Mouse (Mus musculus): ENCODE measurements around the gene Phf20.

The Phf20 gene

DNA sequence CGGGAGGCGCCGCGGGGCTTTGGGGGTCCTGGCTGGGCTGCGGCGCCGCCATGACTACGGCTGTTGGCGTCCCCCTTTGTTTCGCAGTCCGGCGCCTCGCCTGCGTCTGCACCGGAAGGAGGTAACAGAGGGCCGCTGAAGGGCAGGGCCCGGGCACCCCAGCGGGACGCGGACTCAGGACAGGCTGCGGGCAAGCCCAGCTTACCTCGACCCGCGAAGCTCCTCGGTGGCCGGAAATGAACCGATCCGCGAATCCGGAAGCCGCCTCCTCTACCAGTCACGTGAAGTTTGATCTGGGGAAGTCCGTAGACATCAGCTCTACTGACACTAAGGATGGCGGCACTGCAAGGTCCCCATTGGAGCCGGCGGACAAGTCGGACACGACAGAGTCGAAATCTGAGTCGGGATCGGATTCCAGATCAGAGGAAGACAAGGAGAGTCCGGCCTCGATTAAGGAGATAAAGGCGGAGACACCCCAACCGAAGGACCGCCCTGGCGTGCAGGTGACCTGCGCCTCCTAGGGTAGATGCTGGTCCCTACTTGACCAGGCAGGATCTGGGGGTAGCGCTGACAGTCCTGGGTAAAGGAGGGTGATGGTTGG, 116.1 kb downstream of the Phf20 start, which contains the start of the genes Cnbd2 and Scand1:
Gene Cnbd2 (plus strand): TSS at position 3 of the 601 bp plus-strand sequence.
Gene Scand1 (minus strand): TSS at position 408 of the 601 bp plus-strand sequence.
- DNase-seq (ENCODE audit: low read depth, low spot score) = peak; percentile 76

DNA sequence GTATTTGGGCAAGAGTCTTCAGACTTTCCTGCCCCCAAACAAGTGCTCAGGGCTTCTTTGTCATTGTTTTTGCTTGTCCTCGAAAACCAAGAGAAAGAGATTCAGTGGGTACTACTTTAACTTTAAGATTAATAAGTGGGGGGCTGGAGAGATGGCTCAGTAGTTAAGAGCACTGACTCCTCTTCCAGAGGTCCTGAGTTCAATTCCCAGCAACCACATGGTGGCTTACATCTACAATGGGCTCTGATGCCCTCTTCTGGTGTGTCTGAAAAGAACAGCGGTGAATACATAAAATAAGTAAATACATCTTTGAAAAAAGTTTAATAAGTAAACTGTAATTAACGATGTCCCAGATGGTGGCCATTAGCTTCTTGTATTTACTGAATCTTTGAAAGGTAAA, 116.9 kb downstream of the Phf20 start:
- no peak for DNase-seq (ENCODE audit: low read depth, low spot score)

DNA sequence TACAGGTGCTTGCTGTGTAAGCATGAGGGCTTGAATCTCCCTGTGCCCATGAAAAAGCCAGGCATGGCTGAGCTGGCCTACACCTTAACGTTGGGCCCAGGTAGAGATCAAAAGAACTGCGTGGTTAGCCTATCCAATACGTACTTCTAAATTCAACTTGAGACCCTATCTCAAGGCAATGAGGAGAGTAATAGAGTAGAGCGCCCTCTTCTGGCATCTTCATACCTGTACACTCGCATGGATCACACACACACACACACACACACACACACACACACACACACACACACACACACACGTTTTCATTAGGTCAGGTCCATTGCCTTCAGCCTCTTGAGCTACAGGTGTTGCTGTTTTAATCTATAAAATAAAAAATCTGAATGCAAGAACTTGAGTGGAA, 118.5 kb downstream of the Phf20 start:
- DNase-seq (ENCODE audit: low read depth, low spot score) = no peak

DNA sequence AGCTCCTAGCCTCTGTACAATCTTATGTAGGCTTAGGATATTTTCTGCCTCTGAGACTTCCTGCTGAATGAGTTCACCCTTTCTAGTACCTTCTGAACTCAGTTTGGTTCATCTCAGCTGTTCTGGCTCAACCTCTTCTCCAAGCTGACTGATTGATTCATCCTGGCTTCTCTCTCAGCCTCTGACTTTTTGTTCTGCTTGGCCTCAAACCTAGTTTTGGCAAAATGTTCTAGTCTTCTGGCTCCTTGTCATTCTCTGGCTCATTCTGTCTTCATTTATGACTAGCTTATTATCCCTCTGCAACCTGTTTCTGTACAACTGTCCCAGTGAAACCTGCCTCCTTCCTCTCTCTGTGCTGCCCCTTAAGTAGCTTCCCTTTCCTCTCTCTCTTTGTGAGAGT, 122.2 kb downstream of the Phf20 start:
- no peak for DNase-seq (ENCODE audit: low read depth, low spot score)

DNA sequence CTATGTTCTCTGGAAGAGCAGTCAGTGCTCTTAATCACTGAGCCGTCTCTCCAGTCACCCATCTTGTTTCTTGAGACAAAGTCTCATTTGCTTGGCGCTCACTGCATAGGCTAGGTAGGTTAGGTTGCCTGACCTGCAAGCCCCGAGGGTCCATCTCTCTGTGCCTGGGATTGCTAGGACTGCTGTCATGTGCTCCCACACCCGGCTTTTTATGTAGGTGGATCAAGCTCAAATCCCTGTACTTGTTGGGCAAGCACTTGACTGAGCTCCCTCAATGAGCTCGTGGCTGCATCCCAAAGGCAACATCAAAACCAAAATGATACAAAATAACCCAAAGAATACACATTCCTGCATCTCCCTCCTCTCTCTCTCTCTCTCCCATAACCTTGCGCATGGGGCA, 125.3 kb downstream of the Phf20 start:
- DNase-seq (ENCODE audit: low read depth, low spot score) = no peak

DNA sequence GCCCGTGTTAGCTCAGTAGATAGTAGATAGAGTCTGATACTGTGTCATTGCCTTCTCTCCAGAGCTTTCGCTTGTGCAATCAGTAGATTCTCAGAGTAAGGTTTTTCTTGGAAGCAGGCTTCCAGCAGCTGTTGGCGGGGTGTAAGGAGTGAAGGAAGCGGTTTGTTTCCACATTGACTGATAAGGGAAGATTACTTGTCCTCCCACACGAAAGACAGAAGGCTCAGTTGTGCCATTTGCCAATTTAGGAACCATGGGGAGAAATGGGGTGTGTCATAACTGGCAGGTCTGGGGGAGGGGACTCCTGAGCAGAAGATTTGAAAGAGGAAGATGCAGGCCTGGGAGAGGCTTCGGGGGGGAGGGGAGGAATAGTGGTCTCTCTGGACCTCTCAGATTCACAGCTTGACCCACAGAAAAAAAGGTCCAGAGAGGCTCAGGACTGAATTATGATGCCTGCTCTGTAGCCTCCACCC, 127.9 kb downstream of the Phf20 start:
- DNase-seq (ENCODE audit: low read depth, low spot score) = no peak

DNA sequence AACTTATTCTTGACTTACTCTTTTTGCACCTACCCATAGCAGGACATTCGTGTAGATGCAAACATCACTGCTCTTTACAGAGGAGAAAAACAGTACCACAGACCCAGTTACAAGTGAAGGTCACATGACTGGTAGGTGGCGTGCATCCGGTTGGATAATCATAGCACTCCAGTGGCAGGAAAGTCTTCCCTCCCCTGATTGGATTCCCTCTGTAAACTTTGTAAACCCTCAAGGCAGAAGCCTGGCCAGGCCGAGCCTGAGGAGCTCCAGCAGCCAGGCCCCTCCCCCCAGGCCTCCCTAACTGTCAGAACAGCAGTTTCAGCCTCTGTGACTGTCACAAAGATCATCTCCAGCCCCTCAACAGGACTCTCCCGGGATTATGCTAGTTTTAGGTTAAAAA, 128.4 kb downstream of the Phf20 start:
- DNase-seq (ENCODE audit: low read depth, low spot score) = no peak

DNA sequence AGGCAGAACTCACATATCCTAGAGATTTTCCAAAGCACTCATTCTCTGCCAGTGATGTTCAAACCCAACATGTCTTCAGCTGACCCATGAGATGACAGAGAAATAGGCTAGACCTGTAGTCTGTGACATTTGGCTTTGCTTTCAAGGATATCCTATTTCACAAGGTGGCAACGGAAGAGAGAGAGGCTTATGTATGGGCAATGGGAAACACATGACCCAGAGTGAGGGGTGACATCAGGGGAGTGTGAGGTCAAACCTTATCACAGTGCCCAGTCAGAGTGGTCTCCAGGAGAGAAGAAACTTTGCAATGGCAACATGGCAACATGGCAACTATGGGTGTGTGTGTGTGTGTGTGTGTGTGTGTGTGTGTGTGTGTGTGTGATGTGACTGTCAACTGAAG, 134.4 kb downstream of the Phf20 start:
- no peak for DNase-seq (ENCODE audit: low read depth, low spot score)

DNA sequence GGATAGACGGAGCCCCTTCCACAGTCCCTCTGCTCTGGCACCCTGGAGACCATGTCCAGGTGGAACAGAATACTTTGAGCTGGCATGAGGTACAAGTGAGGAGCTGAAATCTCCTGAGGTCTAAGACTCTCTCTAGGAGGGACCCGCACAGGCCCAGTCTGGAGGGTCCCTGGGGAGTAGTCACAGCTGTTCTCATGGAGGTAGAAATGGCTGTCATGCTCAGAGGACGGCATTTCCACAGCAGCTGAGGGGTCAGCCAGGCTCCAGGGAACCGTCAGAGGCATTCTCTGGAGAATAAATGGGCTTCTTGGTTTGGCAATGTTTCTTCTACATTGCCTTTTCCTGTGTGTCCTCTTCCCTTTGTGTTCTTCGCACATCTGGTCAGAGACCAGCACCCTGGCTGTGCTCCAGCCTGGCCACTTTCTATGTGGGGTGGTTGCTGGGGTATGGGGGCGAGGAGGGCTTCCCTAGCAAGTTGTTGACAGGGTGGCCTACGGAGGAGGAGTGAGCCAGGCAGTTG, 135.2 kb downstream of the Phf20 start:
- no peak for DNase-seq (ENCODE audit: low read depth, low spot score)

DNA sequence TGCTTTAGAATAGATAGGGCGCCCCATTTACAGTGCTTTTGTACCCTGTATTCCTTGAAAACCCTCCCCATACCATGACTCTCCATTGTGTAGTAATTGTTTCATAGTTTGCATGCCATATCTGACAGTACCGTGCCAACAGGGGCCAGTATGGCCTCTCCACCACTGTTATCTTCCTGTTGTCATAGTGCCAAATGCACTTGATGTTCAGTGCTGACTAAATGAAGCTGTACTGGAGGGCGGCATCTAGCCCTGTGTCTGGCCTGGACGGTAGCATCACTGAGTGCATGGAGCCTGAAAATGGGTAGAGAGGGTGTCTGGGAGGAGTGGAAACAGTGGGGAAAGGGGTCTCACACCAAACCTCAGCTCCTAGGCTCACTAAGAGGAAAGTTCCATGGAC, 143.8 kb downstream of the Phf20 start:
- no peak for DNase-seq (ENCODE audit: low read depth, low spot score)

DNA sequence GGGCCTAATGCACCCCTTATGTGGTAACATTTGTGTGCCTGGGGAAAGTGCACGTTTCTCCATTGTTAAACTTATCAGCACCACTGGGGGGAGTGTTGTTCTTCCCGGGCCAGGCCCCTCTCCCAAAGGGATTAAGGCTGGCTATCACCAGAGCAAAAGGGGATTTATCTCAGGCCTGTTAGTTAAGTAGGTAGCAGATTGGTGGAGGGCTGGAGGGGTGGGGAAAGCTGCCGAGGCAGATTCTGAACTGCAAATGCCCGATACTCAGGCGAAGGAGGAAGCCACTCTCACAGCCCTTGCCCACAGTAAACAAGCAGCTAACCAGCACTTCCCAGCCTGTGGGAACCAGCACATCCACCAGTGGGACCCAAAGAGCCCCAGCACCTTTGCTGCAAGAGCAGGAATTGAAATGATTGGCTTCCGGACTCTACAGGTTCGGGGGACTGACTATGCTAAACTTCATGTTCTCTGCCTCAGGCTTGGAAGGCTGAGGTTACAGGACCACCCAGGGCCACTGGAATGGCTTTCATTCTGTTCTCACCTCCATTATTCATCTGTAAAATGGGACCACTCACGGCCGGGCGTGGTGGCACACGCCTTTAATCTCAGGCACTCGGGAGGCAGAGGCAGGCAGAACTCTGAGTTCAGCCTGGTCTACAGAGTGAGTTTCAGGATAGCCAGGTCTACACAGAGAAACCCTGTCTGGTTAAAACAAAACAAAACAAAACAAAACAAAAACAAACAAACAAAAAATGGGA, 148.7 kb downstream of the Phf20 start:
- DNase-seq (ENCODE audit: low read depth, low spot score) = peak; percentile 69

DNA sequence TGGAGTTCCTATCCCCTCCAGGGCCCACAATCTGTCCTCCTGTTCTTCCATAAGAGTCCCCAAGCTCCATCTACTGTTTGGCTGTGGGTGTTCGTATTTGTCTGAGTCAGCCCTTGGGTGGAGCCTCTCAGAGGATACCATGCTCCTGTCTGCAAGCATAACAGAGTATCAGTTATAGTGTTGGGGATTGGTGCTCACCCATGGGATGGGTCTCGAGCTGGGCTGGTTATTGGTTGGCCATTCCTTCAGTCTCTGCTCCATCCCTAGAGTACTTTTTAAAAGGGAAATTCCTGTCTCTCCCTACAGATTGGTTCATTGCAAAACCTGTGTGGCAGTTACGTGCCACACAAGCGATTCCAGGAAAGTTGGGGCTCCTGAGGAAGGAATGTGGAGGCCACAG, 152.5 kb downstream of the Phf20 start:
- DNase-seq (ENCODE audit: low read depth, low spot score) = no peak

DNA sequence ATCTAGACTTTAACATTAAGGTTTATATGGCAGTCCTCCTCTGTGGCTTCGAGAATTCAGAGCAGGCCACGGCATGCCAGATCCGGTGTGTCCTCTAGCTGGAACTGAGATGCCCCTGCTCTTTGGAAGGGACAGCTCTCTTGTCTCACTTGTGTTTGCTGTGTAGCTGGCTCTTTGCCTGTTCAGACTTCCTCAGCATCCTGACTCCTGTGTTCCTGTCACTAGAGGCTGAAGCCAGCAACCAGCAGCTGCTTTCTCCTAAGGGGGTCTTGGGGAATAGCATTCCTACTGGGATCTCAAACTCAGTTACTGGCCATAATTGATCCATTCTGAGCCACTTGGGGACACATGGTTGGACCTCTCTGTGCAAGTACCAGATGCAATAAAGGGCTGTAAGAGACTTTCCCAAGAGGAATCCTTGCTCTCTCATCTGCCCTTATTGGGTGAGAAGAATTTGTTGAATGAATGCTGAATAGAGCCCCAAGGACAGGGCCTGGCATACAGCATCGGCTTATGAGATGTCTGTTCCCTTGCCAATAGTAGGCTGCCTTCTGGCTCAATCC, 153.1 kb downstream of the Phf20 start:
- no peak for DNase-seq (ENCODE audit: low read depth, low spot score)

DNA sequence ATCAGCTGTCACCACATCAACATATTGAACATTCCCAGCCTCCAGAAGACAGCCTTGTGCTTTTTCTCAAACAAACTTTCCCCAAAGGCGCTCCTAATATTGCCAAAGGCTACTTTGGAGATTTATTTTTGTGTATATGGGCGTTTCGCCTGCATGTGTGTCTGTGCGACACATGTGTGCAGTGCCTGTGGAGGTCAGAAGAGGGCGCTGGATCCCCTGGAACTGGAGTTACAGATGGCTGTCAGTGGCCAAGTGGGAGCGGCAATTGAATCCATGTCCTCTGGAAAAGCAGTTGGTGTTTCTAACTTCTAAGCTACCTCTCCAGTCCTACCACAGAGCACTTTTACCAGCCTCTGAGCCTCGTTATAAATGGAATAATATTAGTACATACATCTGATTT, 155.0 kb downstream of the Phf20 start:
- DNase-seq (ENCODE audit: low read depth, low spot score) = no peak

DNA sequence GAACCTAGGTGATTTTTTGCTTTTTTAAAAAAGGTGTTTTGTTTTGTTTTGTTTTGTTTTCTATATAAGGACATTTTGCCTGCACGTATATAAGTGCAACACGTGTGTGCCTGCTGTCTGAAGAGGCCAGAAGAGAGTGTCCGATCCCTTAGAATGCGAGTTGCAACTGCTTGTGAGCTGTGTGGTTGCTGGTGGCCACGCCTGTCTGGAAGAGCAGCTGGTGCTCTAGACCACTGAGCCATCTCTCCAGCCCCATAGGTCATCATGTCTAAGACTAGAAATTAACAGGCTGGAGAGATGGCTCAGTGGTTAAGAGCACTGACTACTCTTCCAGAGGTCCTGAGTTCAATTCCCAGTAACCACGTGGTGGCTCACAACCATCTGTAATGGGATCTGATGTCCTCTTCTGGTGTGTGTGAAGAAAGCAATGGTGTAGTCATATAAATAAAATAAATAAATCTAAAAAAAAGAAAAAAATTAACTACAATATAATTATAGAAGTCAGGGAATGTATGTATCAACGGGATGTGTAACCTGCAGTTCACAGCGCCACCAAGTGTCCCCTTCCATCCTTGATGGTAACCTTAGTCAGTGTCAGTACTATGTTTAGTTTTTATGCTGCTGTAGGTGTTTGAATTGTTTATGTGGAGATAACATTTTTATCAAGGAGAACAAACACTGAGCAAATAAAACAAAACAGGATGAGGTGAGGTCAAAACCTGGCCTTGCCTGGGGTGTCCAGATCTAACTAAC, 156.3 kb downstream of the Phf20 start:
- no peak for DNase-seq (ENCODE audit: low read depth, low spot score)

DNA sequence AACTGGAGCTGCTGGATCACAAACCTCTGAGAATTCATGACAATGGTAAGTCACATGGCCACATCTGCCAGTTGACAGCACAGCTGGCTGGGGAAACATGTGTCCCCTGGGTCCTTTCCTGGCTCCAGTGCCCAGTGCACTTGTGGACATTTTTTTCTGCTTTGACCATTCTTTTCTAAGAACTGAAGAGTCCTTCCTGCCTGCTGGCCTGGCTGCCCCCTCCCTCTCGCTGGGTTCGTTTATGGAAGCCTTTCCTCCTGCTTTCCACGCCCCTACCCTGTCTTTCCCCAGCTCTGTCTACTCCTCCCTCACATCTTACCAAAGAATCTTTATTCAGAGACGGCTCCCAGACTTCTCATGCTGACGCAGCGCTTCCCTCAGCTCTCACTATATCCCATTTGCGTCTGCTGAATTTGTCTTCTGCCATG, 157.0 kb downstream of the Phf20 start:
- no peak for DNase-seq (ENCODE audit: low read depth, low spot score)

DNA sequence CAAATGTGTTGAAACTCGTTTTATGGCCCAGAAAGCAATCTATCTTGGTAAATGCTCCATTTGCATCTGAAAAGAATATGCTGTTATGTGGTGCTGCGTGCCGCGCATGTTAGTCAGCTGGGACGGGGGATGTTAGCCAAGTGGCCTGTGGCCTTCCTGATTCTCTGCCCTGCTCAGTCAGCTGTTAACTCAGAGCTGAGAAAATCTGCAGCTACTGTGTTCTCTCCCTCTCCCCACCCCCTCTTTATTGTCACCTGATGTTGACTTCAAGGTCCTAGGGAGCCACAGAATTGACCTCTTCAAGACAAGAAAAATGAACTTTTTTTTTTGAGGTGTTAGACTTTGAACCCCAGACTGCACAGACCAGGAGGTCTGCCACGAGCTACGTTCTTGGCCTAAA, 159.8 kb downstream of the Phf20 start:
- no peak for DNase-seq (ENCODE audit: low read depth, low spot score)

Data from forelimb bud, embryonic 11.5 days (tissue).